Mouse (Mus musculus): Measurements from ENCODE around the gene Ccnd3.

- TF ChIP-seq CTCF (IDR thresholded peaks at IDR 0.05) (no peak), EP300 (IDR thresholded peaks at IDR 0.05) (no peak)
These were observed 29.7 kb upstream of the Ccnd3 start for GRCm38 (mm10) chr17:47475181-47475580.
